Comparison of ENCODE assay signal across 14 mouse cellular contexts in genomic region chr7:81139100-81139499, GRCm38 (mm10). TPM values are rescaled to one million over a fixed set of nuclear protein-coding genes. Genes with fewer than 3 reads are reported as not detected.
DNase-seq lines count a peak whose midpoint lies in the region; ATAC-seq and TF ChIP-seq lines count a peak whose summit lies in the region.
"Had no signal": no experiment of that assay in that cellular context is flagged by ENCODE, and none has a peak within 500 bp of the region (broad histone marks: within the 10 kb centered on the region; RNA-seq: fewer than 3 reads in every experiment).

No protein-coding gene starts in this region.

- H3K9ac ChIP-seq in liver, adult 2 months (ENCODE audit: low read depth, low read length) = no peak overlapping the region
- H3K9ac ChIP-seq in liver, embryonic 11.5 days (ENCODE audit: low read depth, low read length) = no peak overlapping the region
- no peak overlapping the region for H3K9ac ChIP-seq in heart, embryonic 13.5 days
- H3K9ac ChIP-seq in hindbrain, postnatal 0 days (replicated peaks; ENCODE audit: low read length) = no peak overlapping the region
- H3K9ac ChIP-seq: hindbrain, embryonic 14.5 days; neural tube, embryonic 13.5 days had no signal

- H3K4me1 ChIP-seq in liver, adult 2 months (ENCODE audit: control insufficient read depth, insufficient read depth, low read length) = peaks cover 8% of the 10 kb centered on the region; the same call in 1 of the 2 replicates
- H3K4me1 ChIP-seq in liver, embryonic 11.5 days (replicated peaks; ENCODE audit: control insufficient read depth, insufficient read depth, low read length) = peaks cover 6% of the 10 kb centered on the region; the same call in 1 of the 2 replicates
- H3K4me1 ChIP-seq in heart, embryonic 13.5 days = peaks cover 18% of the 10 kb centered on the region
- H3K4me1 ChIP-seq in hindbrain, postnatal 0 days (ENCODE audit: insufficient read depth, low read length) = no peaks in the 10 kb centered on the region
- H3K4me1 ChIP-seq in cerebellum, adult 2 months (ENCODE audit: control insufficient read depth, insufficient read depth, low read length) = no peaks in the 10 kb centered on the region; the same call in 1 of the 2 replicates
- H3K4me1 ChIP-seq: neural tube, embryonic 13.5 days had no signal

- WGBS in liver, adult 2 months = 54% methylated on average over 7 of the region's 7 CpGs
- WGBS in liver, embryonic 11.5 days = 82% methylated on average over 7 of the region's 7 CpGs
- WGBS in heart, embryonic 13.5 days = 63% methylated on average over 7 of the region's 7 CpGs
- WGBS in hindbrain, postnatal 0 days = 86% methylated on average over 7 of the region's 7 CpGs
- 89% methylated on average over 7 of the region's 7 CpGs for WGBS in cerebellum, adult 2 months

- H3K27me3 ChIP-seq in liver, adult 2 months (ENCODE audit: control insufficient read depth, insufficient read depth, low read length) = no peaks in the 10 kb centered on the region
- no peaks in the 10 kb centered on the region for H3K27me3 ChIP-seq in liver, embryonic 11.5 days (replicated peaks; ENCODE audit: control insufficient read depth, insufficient read depth, low read length)
- no peaks in the 10 kb centered on the region for H3K27me3 ChIP-seq in heart, embryonic 13.5 days (replicated peaks)
- no peaks in the 10 kb centered on the region for H3K27me3 ChIP-seq in hindbrain, postnatal 0 days (ENCODE audit: insufficient read depth, low read length)
- no peaks in the 10 kb centered on the region for H3K27me3 ChIP-seq in cerebellum, adult 2 months (ENCODE audit: control insufficient read depth, insufficient read depth, low read length)
- H3K27me3 ChIP-seq: neural tube, embryonic 13.5 days had no signal

- TF ChIP-seq CTCF in liver, adult 2 months (IDR thresholded peaks at IDR 0.05; ENCODE audit: low read depth, low read length) = no peak
- no peak for TF ChIP-seq CTCF in hindbrain, postnatal 0 days (IDR thresholded peaks at IDR 0.05; ENCODE audit: low read depth)
- no peak for TF ChIP-seq CTCF in cerebellum, adult 2 months (IDR thresholded peaks at IDR 0.05; ENCODE audit: borderline replicate concordance, insufficient read depth, low read depth, low read length)

- H3K4me3 ChIP-seq in liver, adult 2 months (ENCODE audit: insufficient read depth, low read depth, low read length) = no peak overlapping the region
- no peak overlapping the region for H3K4me3 ChIP-seq in liver, embryonic 11.5 days (ENCODE audit: low read depth, low read length)
- no peak overlapping the region for H3K4me3 ChIP-seq in heart, embryonic 13.5 days
- H3K4me3 ChIP-seq in hindbrain, postnatal 0 days (ENCODE audit: low read length) = no peak overlapping the region
- no peak overlapping the region for H3K4me3 ChIP-seq in cerebellum, adult 2 months (replicated peaks; ENCODE audit: insufficient read depth, low read depth, low read length)
- H3K4me3 ChIP-seq: layer of hippocampus, adult 2 months; neural tube, embryonic 13.5 days had no signal

- no peaks in the 10 kb centered on the region for H3K79me2 ChIP-seq in liver, adult 2 months (ENCODE audit: control insufficient read depth, insufficient read depth, low read length)

- H3K9me3 ChIP-seq in liver, embryonic 11.5 days (ENCODE audit: control insufficient read depth, low read length) = no peaks in the 10 kb centered on the region
- H3K9me3 ChIP-seq in heart, embryonic 13.5 days = no peaks in the 10 kb centered on the region
- H3K9me3 ChIP-seq in hindbrain, postnatal 0 days (ENCODE audit: low read length) = no peaks in the 10 kb centered on the region
- H3K9me3 ChIP-seq: neural tube, embryonic 13.5 days had no signal

- no peak for ATAC-seq in liver, embryonic 11.5 days (replicated peaks; ENCODE audit: low FRiP score)
- ATAC-seq in heart, embryonic 13.5 days (ENCODE audit: extremely low read depth, insufficient number of reproducible peaks, low FRiP score, low TSS enrichment) = no peak
- no peak for ATAC-seq in hindbrain, postnatal 0 days
- ATAC-seq: forebrain, embryonic 16.5 days had no signal

- no peak for TF ChIP-seq POLR2A in liver, adult 2 months (IDR thresholded peaks at IDR 0.05; ENCODE audit: extremely low read depth, insufficient read depth, low read length)
- no peak for TF ChIP-seq POLR2A in cerebellum, adult 2 months (IDR thresholded peaks at IDR 0.05; ENCODE audit: borderline replicate concordance, insufficient read depth, low read length)

- no peak overlapping the region for H3K4me2 ChIP-seq in liver, embryonic 11.5 days
- no peak overlapping the region for H3K4me2 ChIP-seq in heart, embryonic 13.5 days
- H3K4me2 ChIP-seq in hindbrain, postnatal 0 days (ENCODE audit: low read depth, low read length) = no peak overlapping the region
- H3K4me2 ChIP-seq: hindbrain, embryonic 14.5 days; neural tube, embryonic 13.5 days had no signal

- peak overlapping the region; percentile 42 for H3K27ac ChIP-seq in liver, adult 2 months (replicated peaks; ENCODE audit: insufficient read depth, low read depth, low read length)
- H3K27ac ChIP-seq in liver, embryonic 11.5 days (ENCODE audit: low read depth, low read length) = no peak overlapping the region
- H3K27ac ChIP-seq in heart, embryonic 13.5 days (replicated peaks) = peak overlapping the region; percentile 74
- no peak overlapping the region for H3K27ac ChIP-seq in hindbrain, postnatal 0 days
- H3K27ac ChIP-seq in cerebellum, adult 2 months (ENCODE audit: insufficient read depth, low read length) = no peak overlapping the region
- H3K27ac ChIP-seq: hindbrain, embryonic 14.5 days; layer of hippocampus, adult 2 months; neural tube, embryonic 13.5 days had no signal

- H3K36me3 ChIP-seq in liver, adult 2 months (ENCODE audit: control insufficient read depth, insufficient read depth, low read length) = no peaks in the 10 kb centered on the region
- H3K36me3 ChIP-seq in liver, embryonic 11.5 days (ENCODE audit: control insufficient read depth, insufficient read depth, low read length) = no peaks in the 10 kb centered on the region
- no peaks in the 10 kb centered on the region for H3K36me3 ChIP-seq in heart, embryonic 13.5 days
- H3K36me3 ChIP-seq in hindbrain, postnatal 0 days (ENCODE audit: insufficient read depth, low read length) = no peaks in the 10 kb centered on the region
- H3K36me3 ChIP-seq: neural tube, embryonic 13.5 days had no signal

- DNase-seq in liver, adult 2 months (ENCODE audit: extremely low read depth, low read depth, low spot score) = peak; percentile 92
- DNase-seq in liver, embryonic 11.5 days (ENCODE audit: low spot score) = no peak
- DNase-seq in kidney, adult 8-10 months = peak; percentile 82 to 88
- DNase-seq in skeletal muscle tissue, adult 2 months (ENCODE audit: low read depth, low spot score) = peak; percentile 88
- DNase-seq in hindbrain, postnatal 0 days (ENCODE audit: low spot score) = no peak
- DNase-seq in cerebellum, adult 2 months = no peak
- DNase-seq: cerebellum, adult 11 months; right cerebral cortex, postnatal 14 days had no signal

RNA-seq across cellular contexts. Expression of gene Slc28a1, which starts 24.5 kb away (rescaled TPM):
- 0.28 TPM in 1 of 2 replicates, not detected in the other for total RNA-seq in liver, adult 2 months (2014; rRNA removed)
- 0.12 and 0.24 TPM in 2 replicates for polyA plus RNA-seq in liver, adult 2 months (2012; rRNA removed)
- polyA plus RNA-seq in liver, embryonic 11.5 days (2014; fragmentation: Nextera tagmentation; extraction: Ambion mirVana) = 0.58 and 0.67 TPM in 2 replicates
- polyA plus RNA-seq in heart, embryonic 13.5 days (2015; fragmentation: Nextera tagmentation; extraction: Ambion mirVana) = 0.05 and 0.11 TPM in 2 replicates
- total RNA-seq in hindbrain, postnatal 0 days (2014; rRNA removed) = 0.29 and 0.47 TPM in 2 replicates
- 0.08 and 0.10 TPM in 2 replicates for polyA plus RNA-seq in hindbrain, postnatal 0 days (2015; fragmentation: Nextera tagmentation; extraction: Ambion mirVana)
- polyA plus RNA-seq in cerebellum, adult 2 months (2012; rRNA removed) = 0.06 and 0.07 TPM in 2 replicates
- total RNA-seq: layer of hippocampus, adult 2 months had no signal
- polyA plus RNA-seq: embryonic facial prominence, embryonic 11.5 days; forebrain, embryonic 16.5 days; hindbrain, embryonic 14.5 days; neural tube, embryonic 13.5 days had no signal

Comparison
In these comparisons a context has a peak if more than half of its experiments do, and no peak if none do; other contexts are left out.
1. DNase-seq: peak in liver, adult 2 months (single experiment), kidney, adult 8-10 months (2 of 2) and skeletal muscle tissue, adult 2 months (single experiment); none in liver, embryonic 11.5 days (single experiment), hindbrain, postnatal 0 days (single experiment) and cerebellum, adult 2 months (0 of 2).
2. H3K27ac ChIP-seq: peak in liver, adult 2 months (single experiment) and heart, embryonic 13.5 days (single experiment); none in liver, embryonic 11.5 days (single experiment), hindbrain, postnatal 0 days (single experiment) and cerebellum, adult 2 months (single experiment).